18 mouse cellular contexts compared by ENCODE assay signal in the genomic region with DNA sequence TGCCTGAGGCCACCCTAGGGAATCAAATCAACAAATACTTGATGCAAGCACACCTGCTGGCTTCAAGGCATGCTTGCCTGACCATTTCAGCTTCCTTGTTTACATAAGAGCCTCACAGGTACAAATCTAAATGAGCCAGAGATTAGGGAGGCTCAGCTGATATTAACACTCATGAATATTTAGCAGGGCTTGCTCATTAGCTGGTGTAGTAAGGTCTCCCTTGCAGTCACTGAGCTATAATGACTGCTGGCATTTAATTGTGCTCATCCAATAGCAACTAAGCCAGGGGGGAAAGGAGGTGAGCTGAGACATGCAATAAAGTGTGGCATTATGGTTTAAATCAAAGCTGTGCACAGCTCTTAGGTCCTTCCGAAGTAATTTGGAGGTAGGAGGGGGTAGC.
DNase-seq lines count a peak whose midpoint lies in the region; ATAC-seq and TF ChIP-seq lines count a peak whose summit lies in the region.
"Had no signal": no experiment of that assay in that cellular context is flagged by ENCODE, and none has a peak within 500 bp of the region (broad histone marks: within the 10 kb centered on the region; RNA-seq: fewer than 3 reads in every experiment).

No protein-coding gene starts in this region.

- no peak for TF ChIP-seq POLR2A in brain, embryonic 14.5 days (IDR thresholded peaks at IDR 0.05; ENCODE audit: borderline replicate concordance, extremely low read depth, insufficient read depth, insufficient read length, poor library complexity, severe bottlenecking)

- H3K4me1 ChIP-seq in hindbrain, embryonic 13.5 days (replicated peaks), result peaks cover 14% of the 10 kb centered on the region
- H3K4me1 ChIP-seq in hindbrain, embryonic 11.5 days (replicated peaks; ENCODE audit: control insufficient read depth, insufficient read depth, low read length), result no peaks in the 10 kb centered on the region
- H3K4me1 ChIP-seq in hindbrain, postnatal 0 days (ENCODE audit: insufficient read depth, low read length), result no peaks in the 10 kb centered on the region
- peaks cover 7% of the 10 kb centered on the region; the same call in 1 of the 2 replicates for H3K4me1 ChIP-seq in midbrain, postnatal 0 days (ENCODE audit: insufficient read depth, low read length)
- no peaks in the 10 kb centered on the region for H3K4me1 ChIP-seq in stomach, postnatal 0 days (replicated peaks; ENCODE audit: control insufficient read depth, insufficient read depth)
- H3K4me1 ChIP-seq: embryonic facial prominence, embryonic 12.5 days; liver, embryonic 15.5 days had no signal

- DNase-seq in hindbrain, embryonic 11.5 days (ENCODE audit: low spot score), result no peak
- peak; percentile 70 for DNase-seq in brain, embryonic 14.5 days (ENCODE audit: low read depth)
- DNase-seq in hindbrain, postnatal 0 days (ENCODE audit: low spot score), result peak; percentile 13
- DNase-seq in midbrain, postnatal 0 days (ENCODE audit: low spot score), result peak; percentile 42
- DNase-seq in stomach, postnatal 0 days (ENCODE audit: low spot score), result no peak
- DNase-seq in urinary bladder, postnatal 25 days (ENCODE audit: low spot score), result no peak
- DNase-seq: adrenal gland, adult 8-10 months; B cell, adult 2 months; cerebellum, adult 18-20 months; gastrocnemius, adult 2 months; heart, adult 18-20 months; layer of hippocampus, adult 9-11 months; thymus, postnatal 14 days had no signal

- no peak for TF ChIP-seq EP300 in stomach, postnatal 0 days (optimal IDR thresholded peaks at IDR 0.05)

- no peaks in the 10 kb centered on the region for H3K27me3 ChIP-seq in hindbrain, embryonic 13.5 days
- no peaks in the 10 kb centered on the region for H3K27me3 ChIP-seq in hindbrain, embryonic 11.5 days (ENCODE audit: control insufficient read depth, insufficient read depth, low read length)
- H3K27me3 ChIP-seq in hindbrain, postnatal 0 days (ENCODE audit: insufficient read depth, low read length), result no peaks in the 10 kb centered on the region
- no peaks in the 10 kb centered on the region for H3K27me3 ChIP-seq in midbrain, postnatal 0 days (ENCODE audit: insufficient read depth, low read length)
- H3K27me3 ChIP-seq in stomach, postnatal 0 days (ENCODE audit: control insufficient read depth, insufficient read depth, low read length), result no peaks in the 10 kb centered on the region
- H3K27me3 ChIP-seq: embryonic facial prominence, embryonic 12.5 days; liver, embryonic 15.5 days had no signal

- peak; percentile 83 for ATAC-seq in hindbrain, embryonic 13.5 days (ENCODE audit: low FRiP score)
- no peak for ATAC-seq in hindbrain, embryonic 11.5 days (ENCODE audit: low FRiP score)
- ATAC-seq in hindbrain, postnatal 0 days, result no peak
- ATAC-seq in midbrain, postnatal 0 days (ENCODE audit: low FRiP score), result no peak
- ATAC-seq in stomach, postnatal 0 days (ENCODE audit: low FRiP score, low TSS enrichment), result no peak
- ATAC-seq: lung, postnatal 0 days had no signal

- no peak overlapping the region for H3K9ac ChIP-seq in hindbrain, embryonic 13.5 days
- no peak overlapping the region for H3K9ac ChIP-seq in hindbrain, embryonic 11.5 days (ENCODE audit: low read depth, low read length)
- no peak overlapping the region for H3K9ac ChIP-seq in hindbrain, postnatal 0 days (replicated peaks; ENCODE audit: low read length)
- no peak overlapping the region for H3K9ac ChIP-seq in midbrain, postnatal 0 days (replicated peaks; ENCODE audit: low read length, poor library complexity, severe bottlenecking)
- H3K9ac ChIP-seq in stomach, postnatal 0 days (ENCODE audit: low read length), result no peak overlapping the region
- H3K9ac ChIP-seq: embryonic facial prominence, embryonic 12.5 days; liver, embryonic 15.5 days had no signal

- no peak for TF ChIP-seq CTCF in brain, embryonic 14.5 days (IDR thresholded peaks at IDR 0.05; ENCODE audit: borderline replicate concordance, extremely low read depth, insufficient read depth, insufficient read length)
- no peak for TF ChIP-seq CTCF in hindbrain, postnatal 0 days (IDR thresholded peaks at IDR 0.05; ENCODE audit: low read depth)
- no peak for TF ChIP-seq CTCF in midbrain, postnatal 0 days (IDR thresholded peaks at IDR 0.05)
- no peak for TF ChIP-seq CTCF in stomach, postnatal 0 days (IDR thresholded peaks at IDR 0.05; ENCODE audit: low read depth)

- H3K36me3 ChIP-seq in hindbrain, embryonic 13.5 days, result no peaks in the 10 kb centered on the region
- H3K36me3 ChIP-seq in hindbrain, embryonic 11.5 days (ENCODE audit: control insufficient read depth, insufficient read depth, low read length), result no peaks in the 10 kb centered on the region
- H3K36me3 ChIP-seq in hindbrain, postnatal 0 days (ENCODE audit: insufficient read depth, low read length), result no peaks in the 10 kb centered on the region
- no peaks in the 10 kb centered on the region for H3K36me3 ChIP-seq in midbrain, postnatal 0 days (ENCODE audit: insufficient read depth, low read length)
- no peaks in the 10 kb centered on the region for H3K36me3 ChIP-seq in stomach, postnatal 0 days (ENCODE audit: control insufficient read depth, insufficient read depth, low read length)
- H3K36me3 ChIP-seq: embryonic facial prominence, embryonic 12.5 days; liver, embryonic 15.5 days had no signal

- WGBS in hindbrain, embryonic 13.5 days, result 31% methylated on average over 1 of the region's 1 CpGs
- WGBS in hindbrain, embryonic 11.5 days, result 79% methylated on average over 1 of the region's 1 CpGs
- WGBS in hindbrain, postnatal 0 days, result 50% methylated on average over 1 of the region's 1 CpGs
- WGBS in midbrain, postnatal 0 days, result 24% methylated on average over 1 of the region's 1 CpGs
- WGBS in stomach, postnatal 0 days, result 61% methylated on average over 1 of the region's 1 CpGs

- H3K9me3 ChIP-seq in hindbrain, embryonic 13.5 days, result peaks cover 7% of the 10 kb centered on the region
- no peaks in the 10 kb centered on the region for H3K9me3 ChIP-seq in hindbrain, embryonic 11.5 days (ENCODE audit: control insufficient read depth, low read length)
- H3K9me3 ChIP-seq in hindbrain, postnatal 0 days (ENCODE audit: low read length), result no peaks in the 10 kb centered on the region; the same call in 1 of the 2 replicates
- 0 out of 2 replicates have a peak, but pooled peaks cover under 1% of the 10 kb centered on the region for H3K9me3 ChIP-seq in midbrain, postnatal 0 days (ENCODE audit: low read length)
- H3K9me3 ChIP-seq in stomach, postnatal 0 days (ENCODE audit: control insufficient read depth, low read length), result no peaks in the 10 kb centered on the region
- H3K9me3 ChIP-seq: embryonic facial prominence, embryonic 12.5 days; liver, embryonic 15.5 days had no signal

- H3K27ac ChIP-seq in hindbrain, embryonic 13.5 days, result peak overlapping the region; percentile 40; the same call in 1 of the 2 replicates
- H3K27ac ChIP-seq in hindbrain, embryonic 11.5 days (ENCODE audit: low read depth, low read length), result no peak overlapping the region
- H3K27ac ChIP-seq in hindbrain, postnatal 0 days, result no peak overlapping the region
- no peak overlapping the region for H3K27ac ChIP-seq in midbrain, postnatal 0 days (ENCODE audit: low read depth, low read length)
- no peak overlapping the region for H3K27ac ChIP-seq in stomach, postnatal 0 days (replicated peaks)
- H3K27ac ChIP-seq: embryonic facial prominence, embryonic 12.5 days; gastrocnemius, adult 2 months; kidney, postnatal 0 days; liver, embryonic 15.5 days had no signal

- no peak overlapping the region for H3K4me3 ChIP-seq in hindbrain, embryonic 13.5 days
- H3K4me3 ChIP-seq in hindbrain, embryonic 11.5 days (ENCODE audit: low read depth, low read length), result no peak overlapping the region
- no peak overlapping the region for H3K4me3 ChIP-seq in hindbrain, postnatal 0 days (ENCODE audit: low read length)
- H3K4me3 ChIP-seq in midbrain, postnatal 0 days (ENCODE audit: low read depth, low read length), result no peak overlapping the region
- no peak overlapping the region for H3K4me3 ChIP-seq in stomach, postnatal 0 days (ENCODE audit: low read depth, low read length)
- H3K4me3 ChIP-seq: embryonic facial prominence, embryonic 12.5 days; gastrocnemius, adult 2 months; liver, embryonic 15.5 days had no signal

- no peak overlapping the region for H3K4me2 ChIP-seq in hindbrain, embryonic 13.5 days
- no peak overlapping the region for H3K4me2 ChIP-seq in hindbrain, embryonic 11.5 days (replicated peaks; ENCODE audit: low read depth, low read length)
- no peak overlapping the region for H3K4me2 ChIP-seq in hindbrain, postnatal 0 days (ENCODE audit: low read depth, low read length)
- H3K4me2 ChIP-seq in midbrain, postnatal 0 days (ENCODE audit: low read depth, low read length, poor library complexity, severe bottlenecking), result no peak overlapping the region
- H3K4me2 ChIP-seq in stomach, postnatal 0 days (replicated peaks; ENCODE audit: low read depth), result no peak overlapping the region
- H3K4me2 ChIP-seq: embryonic facial prominence, embryonic 12.5 days; liver, embryonic 15.5 days had no signal

Comparison
In these comparisons a context has a peak if more than half of its experiments do, and no peak if none do; other contexts are left out.
1. DNase-seq: peak in brain, embryonic 14.5 days (single experiment), hindbrain, postnatal 0 days (single experiment) and midbrain, postnatal 0 days (single experiment); none in hindbrain, embryonic 11.5 days (single experiment), stomach, postnatal 0 days (single experiment) and urinary bladder, postnatal 25 days (single experiment).